Mouse (Mus musculus): ENCODE measurements around the gene Ddx28. TPM values are rescaled to one million over a fixed set of nuclear protein-coding genes. Genes with fewer than 3 reads are reported as not detected.
A peak's percentile ranks its signal among the peaks of the same experiment; 100 is the strongest.
"Not testable (repeated sequence)": the region's sequence is repeated elsewhere in the genome, so short reads cannot be mapped to it uniquely, and the experiment has no call there.

Ddx28 gene
- polyA plus RNA-seq, 1 experiment from 2014 or later, result 23.6 TPM

- H3K27me3 ChIP-seq (replicated peaks; ENCODE audit: low read depth, poor library complexity, severe bottlenecking); H3K4me3 ChIP-seq; DNase-seq (ENCODE audit: low spot score); H3K9me3 ChIP-seq; H3K27ac ChIP-seq (replicated peaks): not testable (repeated sequence)
- peaks cover 18% of the 10 kb centered on the region for H3K36me3 ChIP-seq (replicated peaks)
- peaks cover 18% of the 10 kb centered on the region for H3K4me1 ChIP-seq
- WGBS, result 69% methylated on average over 3 of the region's 3 CpGs
Observed at GRCm38 (mm10) chr8:106007891-106008290, 3.8 kb downstream of the Ddx28 start.

GRCm38 (mm10) chr8:106007135-106007534 is 4.5 kb downstream of the Ddx28 start:
- Histone ChIP-seq H3K9me3 (no peaks in the 10 kb centered on the region), H3K36me3 (replicated peaks) (peaks cover 18% of the 10 kb centered on the region), H3K27ac (replicated peaks) (no peak overlapping the region), H3K4me3 (no peak overlapping the region), H3K4me1 (peaks cover 18% of the 10 kb centered on the region), H3K27me3 (replicated peaks; ENCODE audit: low read depth, poor library complexity, severe bottlenecking) (no peaks in the 10 kb centered on the region)
- WGBS, result 86% methylated on average over 3 of the region's 3 CpGs
- DNase-seq (ENCODE audit: low spot score), result no peak

GRCm38 (mm10) chr8:106006413-106006812 is 5.3 kb downstream of the Ddx28 start:
- H3K9me3 ChIP-seq, result no peaks in the 10 kb centered on the region
- no peak for DNase-seq (ENCODE audit: low spot score)
- no peaks in the 10 kb centered on the region for H3K27me3 ChIP-seq (replicated peaks; ENCODE audit: low read depth, poor library complexity, severe bottlenecking)
- 88% methylated on average over 4 of the region's 4 CpGs for WGBS
- H3K4me1 ChIP-seq, result peaks cover 12% of the 10 kb centered on the region
- no peak overlapping the region for H3K27ac ChIP-seq (replicated peaks)
- peaks cover 18% of the 10 kb centered on the region for H3K36me3 ChIP-seq (replicated peaks)
- H3K4me3 ChIP-seq, result no peak overlapping the region

GRCm38 (mm10) chr8:106005875-106006274 is 5.8 kb downstream of the Ddx28 start, which contains the start of gene Dpep2nb:
TSS of gene Dpep2nb (minus strand) at chr8:106005975.
- WGBS, result 83% methylated on average over 4 of the region's 4 CpGs
- H3K9me3 ChIP-seq, result no peaks in the 10 kb centered on the region
- peaks cover 12% of the 10 kb centered on the region for H3K4me1 ChIP-seq
- H3K4me3 ChIP-seq, result no peak within 1 kb of the TSS
- H3K27me3 ChIP-seq (replicated peaks; ENCODE audit: low read depth, poor library complexity, severe bottlenecking), result no peaks in the 10 kb centered on the region
- H3K27ac ChIP-seq (replicated peaks), result no peak within 1 kb of the TSS
- DNase-seq (ENCODE audit: low spot score), result no peak
- H3K36me3 ChIP-seq (replicated peaks), result peaks cover 18% of the 10 kb centered on the region

GRCm38 (mm10) chr8:106004538-106005207 is 7.0 kb downstream of the Ddx28 start:
- no peak for DNase-seq (ENCODE audit: low spot score)
- Histone ChIP-seq H3K4me1 (peaks cover 1% of the 10 kb centered on the region; the same call in 1 of the 2 replicates), H3K9me3 (no peaks in the 10 kb centered on the region), H3K4me3 (no peak overlapping the region), H3K27me3 (replicated peaks; ENCODE audit: low read depth, poor library complexity, severe bottlenecking) (no peaks in the 10 kb centered on the region), H3K36me3 (replicated peaks) (peaks cover 12% of the 10 kb centered on the region), H3K27ac (replicated peaks) (no peak overlapping the region)
- WGBS, result 79% methylated on average over 8 of the region's 8 CpGs

GRCm38 (mm10) chr8:106001908-106002307 is 9.8 kb downstream of the Ddx28 start:
- H3K27ac ChIP-seq (replicated peaks), result no peak overlapping the region
- no peaks in the 10 kb centered on the region for H3K36me3 ChIP-seq (replicated peaks)
- WGBS, result 85% methylated on average over 4 of the region's 4 CpGs
- H3K27me3 ChIP-seq (replicated peaks; ENCODE audit: low read depth, poor library complexity, severe bottlenecking), result no peaks in the 10 kb centered on the region
- no peak overlapping the region for H3K4me3 ChIP-seq
- DNase-seq (ENCODE audit: low spot score), result no peak
- no peaks in the 10 kb centered on the region for H3K4me1 ChIP-seq
- no peaks in the 10 kb centered on the region for H3K9me3 ChIP-seq

GRCm38 (mm10) chr8:105998971-105999370 is 12.7 kb downstream of the Ddx28 start:
- no peaks in the 10 kb centered on the region for H3K4me1 ChIP-seq
- H3K4me3 ChIP-seq, result no peak overlapping the region
- WGBS, result 79% methylated on average over 2 of the region's 2 CpGs
- DNase-seq (ENCODE audit: low spot score), result no peak
- no peaks in the 10 kb centered on the region for H3K36me3 ChIP-seq (replicated peaks)
- no peaks in the 10 kb centered on the region for H3K9me3 ChIP-seq
- H3K27ac ChIP-seq (replicated peaks), result no peak overlapping the region
- H3K27me3 ChIP-seq (replicated peaks; ENCODE audit: low read depth, poor library complexity, severe bottlenecking), result no peaks in the 10 kb centered on the region

- H3K9me3 ChIP-seq, result no peaks in the 10 kb centered on the region
- H3K36me3 ChIP-seq (replicated peaks), result no peaks in the 10 kb centered on the region
- no peak overlapping the region for H3K27ac ChIP-seq (replicated peaks)
- H3K27me3 ChIP-seq (replicated peaks; ENCODE audit: low read depth, poor library complexity, severe bottlenecking), result no peaks in the 10 kb centered on the region
- WGBS, result 76% methylated on average over 7 of the region's 7 CpGs
- H3K4me1 ChIP-seq, result peaks cover 2% of the 10 kb centered on the region; the same call in 1 of the 2 replicates
- no peak for DNase-seq (ENCODE audit: low spot score)
- H3K4me3 ChIP-seq, result no peak overlapping the region
Observed at GRCm38 (mm10) chr8:105996359-105996758, 15.3 kb downstream of the Ddx28 start.

- Histone ChIP-seq H3K9me3 (no peaks in the 10 kb centered on the region), H3K4me3 (no peak overlapping the region), H3K36me3 (replicated peaks) (no peaks in the 10 kb centered on the region), H3K4me1 (peaks cover 10% of the 10 kb centered on the region; the same call in 1 of the 2 replicates), H3K27ac (replicated peaks) (no peak overlapping the region), H3K27me3 (replicated peaks; ENCODE audit: low read depth, poor library complexity, severe bottlenecking) (no peaks in the 10 kb centered on the region; the same call in 1 of the 2 replicates)
- 66% methylated on average over 4 of the region's 4 CpGs for WGBS
- DNase-seq (ENCODE audit: low spot score), result no peak
Observed at GRCm38 (mm10) chr8:105993226-105993625, 18.5 kb downstream of the Ddx28 start.

GRCm38 (mm10) chr8:105992499-105992898 is 19.2 kb downstream of the Ddx28 start:
- Histone ChIP-seq H3K36me3 (replicated peaks) (no peaks in the 10 kb centered on the region), H3K27me3 (replicated peaks; ENCODE audit: low read depth, poor library complexity, severe bottlenecking) (no peaks in the 10 kb centered on the region; the same call in 1 of the 2 replicates), H3K4me3 (no peak overlapping the region), H3K9me3 (no peaks in the 10 kb centered on the region), H3K4me1 (peaks cover 10% of the 10 kb centered on the region; the same call in 1 of the 2 replicates), H3K27ac (replicated peaks) (no peak overlapping the region)
- WGBS, result 67% methylated on average over 5 of the region's 5 CpGs
- no peak for DNase-seq (ENCODE audit: low spot score)

- Histone ChIP-seq H3K27me3 (replicated peaks; ENCODE audit: low read depth, poor library complexity, severe bottlenecking) (no peaks in the 10 kb centered on the region; the same call in 1 of the 2 replicates), H3K4me3 (no peak overlapping the region), H3K27ac (replicated peaks) (peak overlapping the region; percentile 70), H3K9me3 (no peaks in the 10 kb centered on the region), H3K36me3 (replicated peaks) (no peaks in the 10 kb centered on the region), H3K4me1 (peaks cover 10% of the 10 kb centered on the region; the same call in 1 of the 2 replicates)
- 93% methylated on average over 2 of the region's 2 CpGs for whole genome bisulfite sequencing
- no peak for DNase-seq (ENCODE audit: low spot score)
Observed at GRCm38 (mm10) chr8:105991546-105991945, 20.1 kb downstream of the Ddx28 start.

GRCm38 (mm10) chr8:105990856-105991387 is 20.8 kb downstream of the Ddx28 start, which contains the start of gene Dus2:
TSS of gene Dus2 (plus strand) at chr8:105991337.
- DNase-seq (ENCODE audit: low spot score), result peak; percentile 85
- H3K27ac ChIP-seq (replicated peaks), result peak within 1 kb of the TSS; percentile 70
- no peaks in the 10 kb centered on the region for H3K36me3 ChIP-seq (replicated peaks)
- no peaks in the 10 kb centered on the region for H3K9me3 ChIP-seq
- no peaks in the 10 kb centered on the region; the same call in 1 of the 2 replicates for H3K27me3 ChIP-seq (replicated peaks; ENCODE audit: low read depth, poor library complexity, severe bottlenecking)
- H3K4me1 ChIP-seq, result peaks cover 10% of the 10 kb centered on the region; the same call in 1 of the 2 replicates
- WGBS, result 12% methylated on average over 15 of the region's 15 CpGs
- 0 out of 2 replicates have a peak within 1 kb of the TSS, but pooled peaks have one; percentile 23 for H3K4me3 ChIP-seq

GRCm38 (mm10) chr8:105988546-105988945 is 23.1 kb downstream of the Ddx28 start:
- no peak for DNase-seq (ENCODE audit: low spot score)
- Histone ChIP-seq H3K4me3 (no peak overlapping the region), H3K4me1 (peaks cover 10% of the 10 kb centered on the region; the same call in 1 of the 2 replicates), H3K9me3 (no peaks in the 10 kb centered on the region), H3K36me3 (replicated peaks) (no peaks in the 10 kb centered on the region), H3K27me3 (replicated peaks; ENCODE audit: low read depth, poor library complexity, severe bottlenecking) (no peaks in the 10 kb centered on the region; the same call in 1 of the 2 replicates), H3K27ac (replicated peaks) (no peak overlapping the region)
- WGBS, result 88% methylated on average over 11 of the region's 11 CpGs

Measured in embryonic facial prominence, embryonic 10.5 days (tissue).